Mouse (Mus musculus): Measurements from ENCODE around the gene Mus81. TPM values are rescaled to one million over a fixed set of nuclear protein-coding genes. Genes with fewer than 3 reads are reported as not detected.

The Mus81 gene
- polyA plus RNA-seq, 1 experiment = 29.8 TPM

DNA sequence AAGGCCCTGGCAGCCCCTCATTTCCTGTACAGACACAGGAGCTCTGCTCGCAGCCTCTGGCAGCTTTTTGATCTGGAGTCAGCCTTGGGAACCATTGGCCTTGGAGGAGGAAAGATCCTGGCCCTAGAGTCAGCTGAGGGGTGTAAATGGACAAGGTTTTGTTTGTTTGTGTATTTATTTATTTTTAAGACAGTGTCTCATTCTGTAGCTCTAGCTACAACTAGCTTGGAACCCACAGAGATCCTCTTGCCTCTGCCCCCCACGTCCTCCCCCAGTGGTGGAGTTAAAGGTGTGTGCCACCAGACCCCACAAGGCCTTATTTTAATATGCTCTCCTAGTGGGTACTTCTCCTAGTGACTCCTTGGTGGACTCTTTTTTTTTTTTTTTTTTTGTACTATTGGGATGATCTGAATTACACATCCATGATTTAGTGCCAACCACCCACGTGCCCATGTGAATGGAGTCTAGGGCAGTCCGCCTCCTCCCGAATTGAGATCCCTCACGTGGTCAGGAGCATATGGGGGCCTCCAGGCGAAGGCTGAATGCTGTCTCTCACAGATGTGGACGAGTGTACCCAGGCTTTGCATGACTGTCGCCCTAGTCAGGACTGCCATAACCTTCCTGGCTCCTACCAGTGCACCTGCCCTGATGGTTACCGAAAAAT lies 11.1 kb downstream of the Mus81 start:
- Histone ChIP-seq H3K36me3 (ENCODE audit: control insufficient read depth, insufficient read depth, low read length) (no peaks in the 10 kb centered on the region), H3K27ac (ENCODE audit: insufficient read depth, low read depth, low read length) (no peak overlapping the region), H3K4me1 (ENCODE audit: control insufficient read depth, insufficient read depth, low read length) (no peaks in the 10 kb centered on the region), H3K27me3 (replicated peaks; ENCODE audit: control insufficient read depth, insufficient read depth, low read length) (no peaks in the 10 kb centered on the region), H3K4me3 (ENCODE audit: insufficient read depth, low read depth, low read length) (no peak overlapping the region)
- DNase-seq = no peak
- TF ChIP-seq POLR2A (IDR thresholded peaks at IDR 0.05; ENCODE audit: low read depth, low read length) (no peak), CTCF (conservative IDR thresholded peaks at IDR 0.05; ENCODE audit: insufficient read depth, insufficient read length, low read depth, low read length) (no peak)
- WGBS = 83% methylated on average over 10 of the region's 10 CpGs

GRCm38 (mm10) chr19:5475069-5475714 lies 13.0 kb downstream of the Mus81 start:
- H3K36me3 ChIP-seq (ENCODE audit: control insufficient read depth, insufficient read depth, low read length) = no peaks in the 10 kb centered on the region
- TF ChIP-seq POLR2A (IDR thresholded peaks at IDR 0.05; ENCODE audit: low read depth, low read length) (no peak), CTCF (conservative IDR thresholded peaks at IDR 0.05; ENCODE audit: insufficient read depth, insufficient read length, low read depth, low read length) (no peak)
- no peaks in the 10 kb centered on the region for H3K27me3 ChIP-seq (replicated peaks; ENCODE audit: control insufficient read depth, insufficient read depth, low read length)
- no peaks in the 10 kb centered on the region for H3K4me1 ChIP-seq (ENCODE audit: control insufficient read depth, insufficient read depth, low read length)
- peak overlapping the region; percentile 36; the same call in 1 of the 2 replicates for H3K27ac ChIP-seq (ENCODE audit: insufficient read depth, low read depth, low read length)
- DNase-seq = no peak
- whole genome bisulfite sequencing = 39% methylated on average over 13 of the region's 13 CpGs
- H3K4me3 ChIP-seq (ENCODE audit: insufficient read depth, low read depth, low read length) = peak overlapping the region; percentile 46

DNA sequence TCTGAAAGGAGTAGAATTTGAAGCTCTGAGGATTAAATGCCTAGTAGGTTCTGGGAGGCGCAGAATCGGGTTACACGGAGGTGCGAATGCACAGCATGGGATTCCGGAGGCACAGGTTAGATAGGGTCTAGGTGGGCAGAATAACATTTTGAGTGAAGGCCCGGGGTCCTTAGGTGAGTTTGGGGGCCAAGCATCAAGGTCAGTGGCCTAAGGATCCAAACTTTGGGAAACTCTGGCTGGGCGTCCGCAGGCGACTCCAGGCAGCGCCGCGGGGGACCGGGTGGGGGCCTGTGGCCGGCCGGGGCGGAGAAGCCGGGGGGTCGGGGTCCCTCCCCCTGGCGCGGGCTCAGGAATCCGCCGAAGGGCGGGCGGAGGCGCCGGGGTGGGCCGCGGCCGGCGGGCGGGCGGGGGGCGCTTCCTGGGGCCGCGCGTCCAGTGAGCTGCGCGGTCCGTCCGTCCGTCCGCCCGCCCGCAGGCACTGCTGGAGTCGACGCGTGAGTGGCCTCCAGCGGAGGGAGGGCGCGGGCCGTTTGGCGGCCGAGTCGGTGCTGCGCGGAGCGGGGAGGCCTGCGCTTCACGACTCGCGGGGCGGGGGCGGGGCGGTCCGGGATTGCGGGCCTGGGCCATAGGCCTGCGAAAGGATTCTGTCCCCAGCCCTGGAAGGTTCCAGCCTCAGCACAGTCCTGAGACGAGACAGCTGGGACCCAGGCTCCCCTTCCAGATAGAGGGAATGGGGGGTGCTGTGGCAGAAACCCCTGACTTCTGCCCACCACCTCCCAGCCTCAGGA lies 13.7 kb downstream of the Mus81 start:
- peak; percentile 48 for DNase-seq
- WGBS = 3% methylated on average over 68 of the region's 68 CpGs
- TF ChIP-seq POLR2A (IDR thresholded peaks at IDR 0.05; ENCODE audit: low read depth, low read length) = no peak
- no peak for TF ChIP-seq CTCF (conservative IDR thresholded peaks at IDR 0.05; ENCODE audit: insufficient read depth, insufficient read length, low read depth, low read length)
- Histone ChIP-seq H3K4me1 (ENCODE audit: control insufficient read depth, insufficient read depth, low read length) (no peaks in the 10 kb centered on the region), H3K4me3 (ENCODE audit: insufficient read depth, low read depth, low read length) (peak overlapping the region; percentile 46), H3K27ac (ENCODE audit: insufficient read depth, low read depth, low read length) (peak overlapping the region; percentile 36; the same call in 1 of the 2 replicates), H3K36me3 (ENCODE audit: control insufficient read depth, insufficient read depth, low read length) (no peaks in the 10 kb centered on the region), H3K27me3 (replicated peaks; ENCODE audit: control insufficient read depth, insufficient read depth, low read length) (no peaks in the 10 kb centered on the region)

- DNase-seq = peak; percentile 88
- Histone ChIP-seq H3K4me1 (ENCODE audit: control insufficient read depth, insufficient read depth, low read length) (no peaks in the 10 kb centered on the region), H3K4me3 (ENCODE audit: insufficient read depth, low read depth, low read length) (peak within 1 kb of the TSS; percentile 46), H3K27me3 (replicated peaks; ENCODE audit: control insufficient read depth, insufficient read depth, low read length) (no peaks in the 10 kb centered on the region), H3K36me3 (ENCODE audit: control insufficient read depth, insufficient read depth, low read length) (no peaks in the 10 kb centered on the region), H3K27ac (ENCODE audit: insufficient read depth, low read depth, low read length) (peak within 1 kb of the TSS; percentile 36; the same call in 1 of the 2 replicates)
- no peak for TF ChIP-seq CTCF (conservative IDR thresholded peaks at IDR 0.05; ENCODE audit: insufficient read depth, insufficient read length, low read depth, low read length)
- no peak for TF ChIP-seq POLR2A (IDR thresholded peaks at IDR 0.05; ENCODE audit: low read depth, low read length)
- WGBS = 5% methylated on average over 22 of the region's 22 CpGs
Measured at GRCm38 (mm10) chr19:5473720-5474119, 14.5 kb downstream of the Mus81 start, which contains the start of gene Efemp2. Gene Efemp2, plus strand, starts transcription at chr19:5473954.

DNA sequence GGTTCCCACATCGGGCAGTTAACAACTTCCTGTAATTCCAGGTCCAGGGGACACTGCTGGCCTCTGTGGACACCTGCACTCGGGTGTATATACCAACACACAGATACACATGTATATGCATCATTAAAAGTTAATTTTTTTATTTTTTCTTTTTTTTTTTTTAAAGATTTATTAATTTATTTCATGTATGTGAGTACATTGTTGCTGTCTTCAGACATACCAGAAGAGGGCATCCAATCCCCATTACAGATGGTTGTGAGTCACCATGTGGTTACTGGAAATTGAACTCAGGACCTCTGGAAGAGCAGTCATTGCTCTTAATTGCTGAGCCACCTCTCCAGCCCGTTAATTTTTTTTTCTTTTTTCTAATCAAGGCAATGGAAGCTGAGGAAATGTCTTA lies 15.3 kb downstream of the Mus81 start:
- Histone ChIP-seq H3K4me3 (ENCODE audit: insufficient read depth, low read depth, low read length) (no peak overlapping the region), H3K36me3 (ENCODE audit: control insufficient read depth, insufficient read depth, low read length) (no peaks in the 10 kb centered on the region), H3K27me3 (replicated peaks; ENCODE audit: control insufficient read depth, insufficient read depth, low read length) (no peaks in the 10 kb centered on the region), H3K27ac (ENCODE audit: insufficient read depth, low read depth, low read length) (no peak overlapping the region), H3K4me1 (ENCODE audit: control insufficient read depth, insufficient read depth, low read length) (no peaks in the 10 kb centered on the region)
- 73% methylated on average over 3 of the region's 3 CpGs for WGBS
- DNase-seq = no peak
- TF ChIP-seq CTCF (conservative IDR thresholded peaks at IDR 0.05; ENCODE audit: insufficient read depth, insufficient read length, low read depth, low read length) = no peak
- no peak for TF ChIP-seq POLR2A (IDR thresholded peaks at IDR 0.05; ENCODE audit: low read depth, low read length)

DNA sequence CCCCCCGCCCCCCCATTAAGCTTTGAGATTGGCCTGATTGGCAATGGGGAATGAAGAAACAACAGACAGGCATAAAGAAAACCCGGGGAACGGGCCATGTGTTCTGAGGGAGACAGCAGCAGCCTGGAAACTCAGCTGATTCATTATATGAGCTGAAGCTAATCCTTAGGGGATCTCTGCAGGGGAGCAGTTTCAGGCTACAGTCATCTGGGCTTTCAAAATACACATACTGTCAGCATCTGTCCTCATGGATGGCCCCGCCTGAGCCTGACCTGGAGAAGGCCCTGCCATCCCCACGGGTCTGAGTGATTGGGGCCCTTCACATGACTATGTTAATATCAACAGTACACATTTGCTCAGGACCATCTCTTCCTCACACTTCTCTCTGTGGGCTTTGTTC lies 16.4 kb downstream of the Mus81 start:
- Histone ChIP-seq H3K27me3 (replicated peaks; ENCODE audit: control insufficient read depth, insufficient read depth, low read length) (no peaks in the 10 kb centered on the region), H3K36me3 (ENCODE audit: control insufficient read depth, insufficient read depth, low read length) (no peaks in the 10 kb centered on the region), H3K4me3 (ENCODE audit: insufficient read depth, low read depth, low read length) (no peak overlapping the region), H3K27ac (ENCODE audit: insufficient read depth, low read depth, low read length) (no peak overlapping the region), H3K4me1 (ENCODE audit: control insufficient read depth, insufficient read depth, low read length) (no peaks in the 10 kb centered on the region)
- DNase-seq = no peak
- no peak for TF ChIP-seq CTCF (conservative IDR thresholded peaks at IDR 0.05; ENCODE audit: insufficient read depth, insufficient read length, low read depth, low read length)
- 49% methylated on average over 5 of the region's 5 CpGs for WGBS

DNA sequence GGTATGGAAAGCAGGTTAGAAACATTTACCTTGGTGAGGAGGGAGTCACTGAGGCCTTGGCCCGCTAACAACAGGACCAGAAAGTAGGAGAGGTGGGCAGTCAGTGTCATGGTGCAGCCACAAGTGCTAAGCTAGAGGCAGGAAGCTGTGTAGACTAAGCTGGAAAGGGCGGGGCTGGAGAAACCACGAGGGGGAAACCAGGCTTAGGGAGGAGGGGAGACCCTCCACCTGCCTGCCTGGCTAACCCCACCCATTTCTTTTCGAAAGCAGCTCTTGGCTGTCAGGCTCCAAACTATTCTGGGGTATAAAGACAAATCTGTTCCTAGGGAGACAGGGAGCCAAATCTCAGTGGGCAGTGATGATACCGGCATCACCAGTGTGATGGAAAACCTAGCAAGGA lies 19.8 kb downstream of the Mus81 start, which contains the start of gene Ctsw:
Gene Ctsw, minus strand, starts transcription at position 134 of the 400 bp plus-strand sequence.
- Histone ChIP-seq H3K4me1 (ENCODE audit: control insufficient read depth, insufficient read depth, low read length) (no peaks in the 10 kb centered on the region), H3K27me3 (replicated peaks; ENCODE audit: control insufficient read depth, insufficient read depth, low read length) (no peaks in the 10 kb centered on the region), H3K4me3 (ENCODE audit: insufficient read depth, low read depth, low read length) (no peak within 1 kb of the TSS), H3K36me3 (ENCODE audit: control insufficient read depth, insufficient read depth, low read length) (no peaks in the 10 kb centered on the region; the same call in 1 of the 2 replicates), H3K27ac (ENCODE audit: insufficient read depth, low read depth, low read length) (no peak within 1 kb of the TSS)
- WGBS = 48% methylated on average over 5 of the region's 5 CpGs
- no peak for DNase-seq
- TF ChIP-seq POLR2A (IDR thresholded peaks at IDR 0.05; ENCODE audit: low read depth, low read length) (no peak), CTCF (conservative IDR thresholded peaks at IDR 0.05; ENCODE audit: insufficient read depth, insufficient read length, low read depth, low read length) (no peak)
